Mouse (Mus musculus) olfactory bulb, adult 2 months (tissue): ENCODE results near the gene Fam3a. TPM values are rescaled to one million over a fixed set of nuclear protein-coding genes. Genes with fewer than 3 reads are reported as not detected.
A peak's percentile ranks its signal among the peaks of the same experiment; 100 is the strongest.

Source experiments
- H3K27ac ChIP-seq: fragments of 200-500 bp; 2 replicates; pipeline ENCODE4 v1.5.1; 2012; ENCODE audit warnings: low read depth, low read length; ENCODE audit not compliant: insufficient read depth
- H3K4me1 ChIP-seq: fragments of 200-500 bp; 2 replicates; pipeline ENCODE4 v1.6.1; 2012; ENCODE audit warnings: low read length; ENCODE audit not compliant: control insufficient read depth, insufficient read depth
- H3K4me3 ChIP-seq: fragments of 200-500 bp; 2 replicates; pipeline ENCODE4 v1.5.1; 2012; ENCODE audit warnings: mild to moderate bottlenecking, low read depth, low read length, moderate library complexity; ENCODE audit not compliant: insufficient read depth
- CTCF ChIP-seq: fragments of 200-500 bp; IDR thresholded peaks from 2 replicates; pipeline ENCODE4 v1.5.1; 2012; ENCODE audit warnings: low read depth, mild to moderate bottlenecking, low read length, moderate library complexity; ENCODE audit not compliant: insufficient read depth
- WGBS: fragments of 180-500 bp; shearing (Covaris S2); methylation state at CpG from one replicate; pipeline ENCODE4 v1.1.7; 2018; 5-methylcytosine and 5-hydroxymethylcytosine counted together
- polyA plus RNA-seq: library from polyadenylated mRNA; stranded (reverse); fragments of >200 nt; gene quantifications from 2 replicates; pipeline ENCODE4 v1.2.4, GENCODE M21; 2012; ENCODE audit warnings: low replicate concordance; ENCODE audit not compliant: missing spikeins, insufficient read depth, insufficient read length

The Fam3a gene
- polyA plus RNA-seq, 1 experiment = not detected

DNA sequence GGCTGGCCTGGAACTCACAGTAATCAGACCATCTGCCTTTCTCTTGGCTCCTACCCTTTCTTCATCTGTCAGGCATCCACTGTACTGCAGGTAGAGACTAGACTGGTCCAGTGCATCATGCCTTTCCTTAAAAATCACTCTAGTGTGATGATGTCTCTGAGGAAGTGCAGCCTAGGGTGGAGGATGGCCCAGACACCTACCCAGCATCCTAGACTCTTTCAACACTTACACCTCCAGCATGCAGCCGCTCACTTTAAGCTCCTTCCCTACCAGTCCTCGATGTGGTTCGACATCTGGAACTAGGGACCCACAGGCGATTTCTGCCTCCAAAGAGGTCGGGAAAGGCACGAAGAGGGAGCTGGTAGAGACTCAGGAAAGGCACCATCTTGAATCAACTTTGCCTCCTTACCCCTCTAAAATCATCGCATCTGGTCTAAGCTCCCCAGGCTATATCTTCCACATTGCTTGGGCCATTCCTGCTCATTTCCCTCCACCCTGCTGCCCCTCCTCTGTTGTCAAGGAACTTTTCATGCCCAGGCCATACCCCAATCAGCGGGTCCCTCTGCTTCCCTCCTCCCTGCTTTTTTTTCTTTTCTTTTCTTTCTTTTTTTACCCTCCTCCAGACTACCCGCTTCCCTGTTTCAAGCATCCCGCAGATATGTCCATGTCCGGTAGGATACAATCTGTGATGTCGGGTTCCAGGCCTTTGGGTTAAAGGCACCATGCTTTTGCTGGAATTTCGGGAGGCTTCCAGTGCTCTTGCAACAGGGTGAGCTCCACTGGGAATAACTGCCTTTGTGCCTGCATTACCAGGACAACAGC lies 40.2 kb downstream of the Fam3a start:
- no peak for TF ChIP-seq CTCF
- peak overlapping the region; percentile 73 for H3K27ac ChIP-seq
- no peaks in the 10 kb centered on the region for H3K4me1 ChIP-seq
- 23% methylated on average over 13 of the region's 13 CpGs for WGBS
- H3K4me3 ChIP-seq = peak overlapping the region; percentile 58

Other genes starting within 250 kb of the Fam3a start
- gene Tex28, start 225.4 kb downstream of the Fam3a start, polyA plus RNA-seq = not detected in 2 replicates
- not detected in 2 replicates for gene Tktl1, start 216.0 kb downstream of the Fam3a start, polyA plus RNA-seq
- 372 TPM in 1 of 2 replicates, not detected in the other for gene Flna, start 143.5 kb downstream of the Fam3a start, polyA plus RNA-seq
- not detected in 2 replicates for gene Emd, start 138.6 kb downstream of the Fam3a start, polyA plus RNA-seq
- gene Rpl10, start 122.5 kb downstream of the Fam3a start, polyA plus RNA-seq = not detected in 2 replicates
- gene Taz, start 111.4 kb downstream of the Fam3a start, polyA plus RNA-seq = not detected in 2 replicates
- gene Dnase1l1, start 110.9 kb downstream of the Fam3a start, polyA plus RNA-seq = not detected in 2 replicates
- 501 and 1,287 TPM in 2 replicates for gene Atp6ap1, start 96.2 kb downstream of the Fam3a start, polyA plus RNA-seq
- gene Gdi1, start 88.3 kb downstream of the Fam3a start, polyA plus RNA-seq = 513 and 810 TPM in 2 replicates
- 224 TPM in 1 of 2 replicates, not detected in the other for gene Fam50a, start 80.2 kb downstream of the Fam3a start, polyA plus RNA-seq
- not detected in 2 replicates for gene Plxna3, start 64.2 kb downstream of the Fam3a start, polyA plus RNA-seq
- not detected in 2 replicates for gene Lage3, start 39.7 kb downstream of the Fam3a start, polyA plus RNA-seq
- gene Ubl4a, start 20.1 kb downstream of the Fam3a start, polyA plus RNA-seq = not detected in 2 replicates
- gene Slc10a3, start 19.9 kb downstream of the Fam3a start, polyA plus RNA-seq = not detected in 2 replicates
- not detected in 2 replicates for gene Ikbkg, start within 50 bp of the Fam3a start, polyA plus RNA-seq
- not detected in 2 replicates for gene G6pdx, start 35.9 kb upstream of the Fam3a start, polyA plus RNA-seq
- not detected in 2 replicates for gene Gm6880, start 88.1 kb upstream of the Fam3a start, polyA plus RNA-seq
- gene Olfr1326-ps1, start 181.6 kb upstream of the Fam3a start, polyA plus RNA-seq = not detected in 2 replicates
- gene Olfr1325, start 199.4 kb upstream of the Fam3a start, polyA plus RNA-seq = not detected in 2 replicates